Mouse (Mus musculus): ENCODE results near the gene Trak1. TPM values are rescaled to one million over a fixed set of nuclear protein-coding genes. Genes with fewer than 3 reads are reported as not detected.
"Not testable (repeated sequence)": the region's sequence is repeated elsewhere in the genome, so short reads cannot be mapped to it uniquely, and the experiment has no call there.

The Trak1 gene
- polyA plus RNA-seq, 1 experiment from 2014 or later, result 15.2 TPM

GRCm38 (mm10) chr9:121444367-121444707, 147.0 kb downstream of the Trak1 start:
- Histone ChIP-seq H3K4me2 (no peak overlapping the region), H3K9ac (replicated peaks) (no peak overlapping the region), H3K36me3 (peaks cover 63% of the 10 kb centered on the region), H3K9me3 (no peaks in the 10 kb centered on the region), H3K4me3 (replicated peaks) (no peak overlapping the region), H3K4me1 (replicated peaks) (no peaks in the 10 kb centered on the region), H3K27me3 (no peaks in the 10 kb centered on the region), H3K27ac (no peak overlapping the region)
- WGBS, result 76% methylated on average over 3 of the region's 3 CpGs
- no peak for ATAC-seq (ENCODE audit: insufficient number of reproducible peaks, insufficient read depth, low FRiP score, low TSS enrichment, low read depth)

- Histone ChIP-seq H3K36me3 (peaks cover 72% of the 10 kb centered on the region), H3K27ac (no peak overlapping the region), H3K9ac (replicated peaks) (no peak overlapping the region), H3K27me3 (no peaks in the 10 kb centered on the region), H3K4me1 (replicated peaks) (no peaks in the 10 kb centered on the region), H3K4me3 (replicated peaks) (no peak overlapping the region), H3K4me2 (no peak overlapping the region), H3K9me3 (no peaks in the 10 kb centered on the region)
- no peak for ATAC-seq (ENCODE audit: insufficient number of reproducible peaks, insufficient read depth, low FRiP score, low TSS enrichment, low read depth)
- WGBS, result 69% methylated on average over 2 of the region's 2 CpGs
These were observed 148.1 kb downstream of the Trak1 start for GRCm38 (mm10) chr9:121445364-121445763.

- no peak overlapping the region for H3K9ac ChIP-seq (replicated peaks)
- H3K4me2 ChIP-seq, result no peak overlapping the region
- 88% methylated on average over 13 of the region's 13 CpGs for WGBS
- no peaks in the 10 kb centered on the region for H3K9me3 ChIP-seq
- no peak overlapping the region for H3K4me3 ChIP-seq (replicated peaks)
- peaks cover 76% of the 10 kb centered on the region for H3K36me3 ChIP-seq
- H3K27ac ChIP-seq, result no peak overlapping the region
- H3K4me1 ChIP-seq (replicated peaks), result no peaks in the 10 kb centered on the region
- ATAC-seq (ENCODE audit: insufficient number of reproducible peaks, insufficient read depth, low FRiP score, low TSS enrichment, low read depth), result no peak
- no peaks in the 10 kb centered on the region for H3K27me3 ChIP-seq
These were observed 149.1 kb downstream of the Trak1 start for GRCm38 (mm10) chr9:121446431-121446831.

- not testable (repeated sequence) for H3K9me3 ChIP-seq; ATAC-seq (ENCODE audit: insufficient number of reproducible peaks, insufficient read depth, low FRiP score, low TSS enrichment, low read depth); H3K27ac ChIP-seq; H3K4me2 ChIP-seq; H3K4me3 ChIP-seq (replicated peaks); H3K27me3 ChIP-seq; H3K4me1 ChIP-seq (replicated peaks); H3K9ac ChIP-seq (replicated peaks)
- peaks cover 82% of the 10 kb centered on the region for H3K36me3 ChIP-seq
- 84% methylated on average over 9 of the region's 9 CpGs for WGBS
These were observed 155.1 kb downstream of the Trak1 start for GRCm38 (mm10) chr9:121452342-121452942.

GRCm38 (mm10) chr9:121454891-121455290, 157.6 kb downstream of the Trak1 start:
- Histone ChIP-seq H3K4me3 (replicated peaks) (no peak overlapping the region), H3K4me2 (no peak overlapping the region), H3K27me3 (no peaks in the 10 kb centered on the region), H3K9ac (replicated peaks) (no peak overlapping the region), H3K9me3 (no peaks in the 10 kb centered on the region), H3K36me3 (peaks cover 64% of the 10 kb centered on the region), H3K4me1 (replicated peaks) (0 out of 2 replicates have a peak, but pooled peaks cover 2% of the 10 kb centered on the region), H3K27ac (no peak overlapping the region)
- no peak for ATAC-seq (ENCODE audit: insufficient number of reproducible peaks, insufficient read depth, low FRiP score, low TSS enrichment, low read depth)
- WGBS, result 70% methylated on average over 3 of the region's 3 CpGs

GRCm38 (mm10) chr9:121456739-121457515, 159.6 kb downstream of the Trak1 start:
- H3K4me3 ChIP-seq (replicated peaks), result no peak overlapping the region
- H3K27me3 ChIP-seq, result no peaks in the 10 kb centered on the region
- H3K9ac ChIP-seq (replicated peaks), result no peak overlapping the region
- no peak for ATAC-seq (ENCODE audit: insufficient number of reproducible peaks, insufficient read depth, low FRiP score, low TSS enrichment, low read depth)
- H3K36me3 ChIP-seq, result peaks cover 69% of the 10 kb centered on the region
- 83% methylated on average over 13 of the region's 13 CpGs for WGBS
- no peaks in the 10 kb centered on the region for H3K9me3 ChIP-seq
- H3K4me1 ChIP-seq (replicated peaks), result 0 out of 2 replicates have a peak, but pooled peaks cover 7% of the 10 kb centered on the region
- H3K4me2 ChIP-seq, result no peak overlapping the region
- no peak overlapping the region for H3K27ac ChIP-seq

- H3K9ac ChIP-seq (replicated peaks), result no peak overlapping the region
- H3K4me2 ChIP-seq, result no peak overlapping the region
- no peaks in the 10 kb centered on the region for H3K9me3 ChIP-seq
- H3K4me1 ChIP-seq (replicated peaks), result 0 out of 2 replicates have a peak, but pooled peaks cover 7% of the 10 kb centered on the region
- WGBS, result 22% methylated on average over 8 of the region's 8 CpGs
- no peak overlapping the region for H3K4me3 ChIP-seq (replicated peaks)
- no peaks in the 10 kb centered on the region for H3K27me3 ChIP-seq
- H3K27ac ChIP-seq, result no peak overlapping the region
- ATAC-seq (ENCODE audit: insufficient number of reproducible peaks, insufficient read depth, low FRiP score, low TSS enrichment, low read depth), result no peak
- peaks cover 65% of the 10 kb centered on the region for H3K36me3 ChIP-seq
These were observed 161.2 kb downstream of the Trak1 start for GRCm38 (mm10) chr9:121458466-121458865.

GRCm38 (mm10) chr9:121459950-121460349, 162.6 kb downstream of the Trak1 start:
- Histone ChIP-seq H3K9me3 (no peaks in the 10 kb centered on the region), H3K4me3 (replicated peaks) (no peak overlapping the region), H3K27me3 (no peaks in the 10 kb centered on the region), H3K4me2 (no peak overlapping the region), H3K4me1 (replicated peaks) (0 out of 2 replicates have a peak, but pooled peaks cover 7% of the 10 kb centered on the region), H3K27ac (no peak overlapping the region), H3K9ac (replicated peaks) (no peak overlapping the region), H3K36me3 (peaks cover 54% of the 10 kb centered on the region)
- no peak for ATAC-seq (ENCODE audit: insufficient number of reproducible peaks, insufficient read depth, low FRiP score, low TSS enrichment, low read depth)
- 72% methylated on average over 2 of the region's 2 CpGs for WGBS

GRCm38 (mm10) chr9:121460527-121460926, 163.2 kb downstream of the Trak1 start:
- Histone ChIP-seq H3K27me3 (no peaks in the 10 kb centered on the region), H3K27ac (no peak overlapping the region), H3K4me2 (no peak overlapping the region), H3K9me3 (no peaks in the 10 kb centered on the region), H3K9ac (replicated peaks) (no peak overlapping the region), H3K4me1 (replicated peaks) (0 out of 2 replicates have a peak, but pooled peaks cover 5% of the 10 kb centered on the region), H3K36me3 (peaks cover 53% of the 10 kb centered on the region), H3K4me3 (replicated peaks) (no peak overlapping the region)
- WGBS, result 37% methylated on average over 16 of the region's 16 CpGs
- ATAC-seq (ENCODE audit: insufficient number of reproducible peaks, insufficient read depth, low FRiP score, low TSS enrichment, low read depth), result no peak

GRCm38 (mm10) chr9:121467460-121467859, 170.2 kb downstream of the Trak1 start:
- WGBS, result 85% methylated on average over 11 of the region's 11 CpGs
- H3K9me3 ChIP-seq, result no peaks in the 10 kb centered on the region
- no peaks in the 10 kb centered on the region for H3K27me3 ChIP-seq
- no peaks in the 10 kb centered on the region for H3K4me1 ChIP-seq (replicated peaks)
- no peak for ATAC-seq (ENCODE audit: insufficient number of reproducible peaks, insufficient read depth, low FRiP score, low TSS enrichment, low read depth)
- H3K4me2 ChIP-seq, result no peak overlapping the region
- no peak overlapping the region for H3K27ac ChIP-seq
- peaks cover 18% of the 10 kb centered on the region for H3K36me3 ChIP-seq
- no peak overlapping the region for H3K4me3 ChIP-seq (replicated peaks)
- no peak overlapping the region for H3K9ac ChIP-seq (replicated peaks)

GRCm38 (mm10) chr9:121469711-121470110, 172.4 kb downstream of the Trak1 start:
- H3K4me2 ChIP-seq, result no peak overlapping the region
- no peak overlapping the region for H3K9ac ChIP-seq (replicated peaks)
- no peak overlapping the region for H3K4me3 ChIP-seq (replicated peaks)
- H3K27me3 ChIP-seq, result no peaks in the 10 kb centered on the region
- peaks cover 15% of the 10 kb centered on the region for H3K36me3 ChIP-seq
- no peaks in the 10 kb centered on the region for H3K4me1 ChIP-seq (replicated peaks)
- 77% methylated on average over 6 of the region's 6 CpGs for WGBS
- H3K9me3 ChIP-seq, result no peaks in the 10 kb centered on the region
- no peak for ATAC-seq (ENCODE audit: insufficient number of reproducible peaks, insufficient read depth, low FRiP score, low TSS enrichment, low read depth)
- H3K27ac ChIP-seq, result no peak overlapping the region

Measured in limb, embryonic 12.5 days (tissue).